Mouse (Mus musculus) heart, postnatal 0 days (tissue): Measurements from ENCODE around the gene Zscan4e. TPM values are rescaled to one million over a fixed set of nuclear protein-coding genes. Genes with fewer than 3 reads are reported as not detected.
"Not testable (repeated sequence)": the region's sequence is repeated elsewhere in the genome, so short reads cannot be mapped to it uniquely, and the experiment has no call there.

Source experiments
- ATAC-seq: fragments of 200-750 bp; cut with Nextera tagmentation; 2 replicates; pipeline ENCODE4 v1.8.0; 2017; ENCODE audit warnings: low read depth, moderate number of reproducible peaks, moderate library complexity; ENCODE audit not compliant: insufficient read depth
- DNase-seq: peaks from one replicate; pipeline ENCODE4 v3.0.0-alpha.2; 2016; ENCODE audit warnings: low spot score
- H3K27ac ChIP-seq: fragments of 300-500 bp; sonication (generic); 2 replicates; pipeline ENCODE4 v1.5.1; 2014; ENCODE audit warnings: low read depth, mild to moderate bottlenecking
- H3K27me3 ChIP-seq: fragments of 300-500 bp; sonication (generic); 2 replicates; pipeline ENCODE4 v1.6.1; 2014; ENCODE audit warnings: low read length, mixed read lengths; ENCODE audit not compliant: control insufficient read depth, insufficient read depth
- H3K36me3 ChIP-seq: fragments of 300-500 bp; sonication (generic); replicated peaks from 2 replicates; pipeline ENCODE4 v1.6.1; 2014; ENCODE audit warnings: low read length, mixed read lengths; ENCODE audit not compliant: control insufficient read depth, insufficient read depth
- H3K4me1 ChIP-seq: fragments of 300-500 bp; sonication (generic); 2 replicates; pipeline ENCODE4 v1.6.1; 2014; ENCODE audit warnings: antibody characterized with exemption; ENCODE audit not compliant: control insufficient read depth, insufficient read depth
- H3K4me2 ChIP-seq: fragments of 300-500 bp; sonication (generic); 2 replicates; pipeline ENCODE4 v1.6.1; 2014; ENCODE audit warnings: low read depth, mild to moderate bottlenecking, low read length, moderate library complexity
- H3K4me3 ChIP-seq: fragments of 300-500 bp; sonication (generic); 2 replicates; pipeline ENCODE4 v1.5.1; 2014; ENCODE audit warnings: low read depth, low read length
- H3K9ac ChIP-seq: fragments of 300-500 bp; sonication (generic); replicated peaks from 2 replicates; pipeline ENCODE4 v1.6.1; 2014; ENCODE audit warnings: low read depth, low read length, mixed read lengths
- H3K9me3 ChIP-seq: fragments of 300-500 bp; sonication (generic); replicated peaks from 2 replicates; pipeline ENCODE4 v1.6.1; 2016; ENCODE audit warnings: low read length; ENCODE audit not compliant: control insufficient read depth
- microRNA-seq: library from miRNA; unstranded; fragments of <30 nt; microRNA quantifications from one replicate; pipeline ENCODE4, GENCODE M21; 2016
- polyA plus RNA-seq: library from polyadenylated mRNA; unstranded; fragments of >200 nt; fragmentation: Nextera tagmentation; extraction: Ambion mirVana; gene quantifications from 2 replicates; pipeline ENCODE4 v1.2.1, GENCODE M21; 2015
- total RNA-seq: library from RNA; depleted of rRNA; stranded (reverse); fragments of >200 nt; gene quantifications from 2 replicates; pipeline ENCODE4 v1.2.3, GENCODE M21; 2014; ENCODE audit warnings: low replicate concordance; rRNA removed

Zscan4e gene
- total RNA-seq (not detected in 2 replicates), polyA plus RNA-seq (not detected in 2 replicates)

DNA sequence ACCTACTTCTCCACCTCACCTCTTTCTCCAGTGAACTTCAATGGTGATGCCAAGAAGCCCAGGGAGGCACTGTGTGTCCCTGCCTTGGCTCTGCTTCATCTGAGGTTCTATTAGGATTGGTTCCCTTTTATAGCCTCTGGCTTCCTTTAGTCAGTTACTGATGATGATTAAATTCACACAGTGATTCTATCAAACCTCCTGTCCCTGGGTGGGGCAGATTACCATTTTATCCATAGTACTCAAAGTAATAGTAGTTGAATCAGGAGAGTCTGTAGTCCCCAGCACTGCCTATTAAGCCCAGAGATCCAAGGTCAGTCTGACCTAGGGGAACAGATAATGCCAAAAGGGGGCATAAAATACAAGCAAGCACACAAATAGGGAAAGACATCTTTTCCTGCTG lies at the start of gene Zscan4e:
TSS of gene Zscan4e (minus strand) at position 101 of the 400 bp plus-strand sequence.
- not testable (repeated sequence) for H3K4me2 ChIP-seq, H3K36me3 ChIP-seq, H3K27me3 ChIP-seq, H3K4me3 ChIP-seq, H3K4me1 ChIP-seq, H3K9me3 ChIP-seq, ATAC-seq, DNase-seq, H3K9ac ChIP-seq, H3K27ac ChIP-seq

Small RNAs within 50 kb of the gene (microRNA-seq; reads per million reads assigned to microRNA genes)
- gene Gm23087, result not detected
- gene Gm26248, result not detected

Other genes with a start within 250 kb of the Zscan4e start
- gene Zscan4-ps1, start 241.0 kb downstream of the Zscan4e start, total RNA-seq, result not detected in 2 replicates
- gene Zscan4-ps1, start 241.0 kb downstream of the Zscan4e start, polyA plus RNA-seq, result not detected in 2 replicates
- not detected in 2 replicates for gene Zscan4d, start 144.5 kb downstream of the Zscan4e start, total RNA-seq
- not detected in 2 replicates for gene Zscan4d, start 144.5 kb downstream of the Zscan4e start, polyA plus RNA-seq
- gene Zscan4f, start 87.2 kb upstream of the Zscan4e start, total RNA-seq, result not detected in 2 replicates
- not detected in 2 replicates for gene Zscan4f, start 87.2 kb upstream of the Zscan4e start, polyA plus RNA-seq
- not detected in 2 replicates for gene Zscan4-ps2, start 203.6 kb upstream of the Zscan4e start, total RNA-seq
- not detected in 2 replicates for gene Zscan4-ps2, start 203.6 kb upstream of the Zscan4e start, polyA plus RNA-seq